Mouse (Mus musculus) limb, embryonic 11.5 days (tissue): Measurements from ENCODE around the gene Rhobtb3. TPM values are rescaled to one million over a fixed set of nuclear protein-coding genes. Genes with fewer than 3 reads are reported as not detected.
"Not testable (repeated sequence)": the region's sequence is repeated elsewhere in the genome, so short reads cannot be mapped to it uniquely, and the experiment has no call there.

Experiments used
- ATAC-seq: fragments of 200-750 bp; cut with Nextera tagmentation; 2 replicates; pipeline ENCODE4 v1.8.0; 2017; ENCODE audit warnings: low read depth; ENCODE audit not compliant: insufficient number of reproducible peaks, low FRiP score, low TSS enrichment
- DNase-seq: peaks from one replicate; pipeline ENCODE4 v3.0.0-alpha.2; 2015; ENCODE audit warnings: low spot score
- H3K27ac ChIP-seq: fragments of 300-500 bp; sonication (generic); replicated peaks from 2 replicates; pipeline ENCODE4 v1.5.1; 2014; ENCODE audit warnings: low read depth, mild to moderate bottlenecking, low read length
- H3K27me3 ChIP-seq: fragments of 300-500 bp; sonication (generic); 2 replicates; pipeline ENCODE4 v1.6.1; 2014; ENCODE audit warnings: mild to moderate bottlenecking, low read length, mixed read lengths; ENCODE audit not compliant: control insufficient read depth, insufficient read depth
- H3K36me3 ChIP-seq: fragments of 300-500 bp; sonication (generic); 2 replicates; pipeline ENCODE4 v1.6.1; 2014; ENCODE audit warnings: mild to moderate bottlenecking, low read length, moderate library complexity, mixed read lengths; ENCODE audit not compliant: control insufficient read depth, insufficient read depth
- H3K4me1 ChIP-seq: fragments of 300-500 bp; sonication (generic); 2 replicates; pipeline ENCODE4 v1.6.1; 2014; ENCODE audit warnings: low read length, mixed read lengths; ENCODE audit not compliant: control insufficient read depth, insufficient read depth
- H3K4me2 ChIP-seq: fragments of 300-500 bp; sonication (generic); 2 replicates; pipeline ENCODE4 v1.6.1; 2014; ENCODE audit warnings: low read depth, mild to moderate bottlenecking, moderate library complexity; ENCODE audit not compliant: severe bottlenecking
- H3K4me3 ChIP-seq: fragments of 300-500 bp; sonication (generic); 2 replicates; pipeline ENCODE4 v1.5.1; 2014; ENCODE audit warnings: low read depth, low read length
- H3K9ac ChIP-seq: fragments of 300-500 bp; sonication (generic); 2 replicates; pipeline ENCODE4 v1.6.1; 2014; ENCODE audit warnings: mild to moderate bottlenecking, low read length
- H3K9me3 ChIP-seq: fragments of 300-500 bp; sonication (generic); 2 replicates; pipeline ENCODE4 v1.6.1; 2016; ENCODE audit warnings: low read length; ENCODE audit not compliant: control insufficient read depth
- whole genome bisulfite sequencing: fragments of 180-500 bp; shearing (Covaris S2); extraction: QIAGEN DNeasy Blood & Tissue Kit; methylation state at CpG from one replicate; pipeline ENCODE4 v1.1.7; 2014; 5-methylcytosine and 5-hydroxymethylcytosine counted together
- polyA plus RNA-seq: library from polyadenylated mRNA; unstranded; fragments of >200 nt; fragmentation: Nextera tagmentation; extraction: Ambion mirVana; gene quantifications from 2 replicates; pipeline ENCODE4 v1.2.1, GENCODE M21; 2014

Rhobtb3 gene
- polyA plus RNA-seq, 1 experiment from 2014 or later, result 84.2 TPM

DNA sequence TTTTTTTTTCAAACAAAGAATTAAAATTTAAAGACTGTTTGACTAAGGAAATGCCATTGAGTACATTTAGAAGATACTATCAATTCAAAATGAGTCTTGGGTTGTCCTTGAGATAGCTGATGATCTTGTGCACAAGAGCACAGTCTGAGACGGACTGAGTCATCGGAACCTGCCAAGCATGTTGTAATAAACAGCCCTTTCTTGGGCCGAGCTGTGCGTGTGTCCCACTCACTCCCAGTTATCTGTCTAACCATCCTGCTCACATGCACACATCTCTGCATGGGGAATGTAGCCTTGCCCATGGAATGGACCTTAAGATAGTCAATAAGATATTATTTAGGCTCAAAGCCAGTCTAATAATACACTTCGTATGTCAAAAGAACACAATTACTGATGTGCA is 4.9 kb downstream of the Rhobtb3 start:
- WGBS, result 95% methylated on average over 5 of the region's 5 CpGs

DNA sequence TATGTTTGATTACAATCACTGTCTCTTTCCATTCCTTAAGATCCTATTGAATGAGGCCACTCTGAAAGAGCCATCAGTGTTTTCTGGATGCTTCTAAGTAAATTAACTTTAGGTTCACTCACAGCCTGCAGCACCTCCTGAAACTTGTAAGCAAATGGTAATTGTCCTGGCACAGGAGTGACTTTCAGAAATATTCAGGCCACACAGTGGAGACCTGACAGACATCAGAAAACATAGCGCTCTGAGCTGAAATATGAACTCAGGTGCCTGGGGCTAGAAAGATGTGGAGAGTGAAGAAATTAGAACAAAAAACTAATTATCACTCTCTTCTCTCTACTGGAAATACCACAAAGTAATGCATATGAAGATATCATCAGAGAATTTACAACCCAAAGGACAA is 10.4 kb downstream of the Rhobtb3 start:
- Histone ChIP-seq H3K4me3 (no peak overlapping the region), H3K4me2 (no peak overlapping the region), H3K4me1 (no peaks in the 10 kb centered on the region), H3K9me3 (no peaks in the 10 kb centered on the region), H3K27me3 (no peaks in the 10 kb centered on the region), H3K9ac (no peak overlapping the region), H3K27ac (no peak overlapping the region), H3K36me3 (peaks cover 9% of the 10 kb centered on the region)
- ATAC-seq (no peak), DNase-seq (peak; percentile 12)
- 91% methylated on average over 1 of the region's 1 CpGs for WGBS

More for the DNA sequence above, 4.9 kb downstream of the Rhobtb3 start:
- ATAC-seq (no peak), DNase-seq (peak; percentile 5)
- Histone ChIP-seq H3K36me3 (peaks cover 5% of the 10 kb centered on the region), H3K4me2 (no peak overlapping the region), H3K9me3 (no peaks in the 10 kb centered on the region), H3K27ac (no peak overlapping the region), H3K4me1 (peaks cover 6% of the 10 kb centered on the region), H3K9ac (no peak overlapping the region), H3K4me3 (no peak overlapping the region), H3K27me3 (no peaks in the 10 kb centered on the region)

DNA sequence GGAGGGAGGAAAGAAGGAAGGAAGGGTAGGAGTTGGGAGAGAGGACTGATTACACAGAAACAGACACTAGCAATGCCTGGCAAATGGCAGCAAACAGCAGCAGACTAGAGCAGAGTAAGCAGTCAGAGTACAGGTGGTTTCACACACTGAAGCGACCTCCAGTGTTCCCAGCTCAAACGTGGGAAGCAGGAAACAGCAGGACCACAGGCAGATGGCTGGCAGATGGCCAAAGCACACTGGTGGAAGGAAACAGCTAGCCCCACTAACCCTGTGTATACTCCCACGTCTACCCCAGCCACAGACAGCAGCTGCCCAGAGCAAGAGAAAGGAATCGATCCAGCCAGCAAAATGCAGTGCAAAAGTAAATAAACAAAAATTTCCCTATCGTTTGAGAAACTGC is 12.7 kb downstream of the Rhobtb3 start:
- Histone ChIP-seq H3K27me3 (no peaks in the 10 kb centered on the region), H3K4me2 (no peak overlapping the region), H3K36me3 (peaks cover 5% of the 10 kb centered on the region; the same call in 1 of the 2 replicates), H3K27ac (no peak overlapping the region), H3K4me1 (no peaks in the 10 kb centered on the region), H3K4me3 (no peak overlapping the region), H3K9ac (no peak overlapping the region), H3K9me3 (no peaks in the 10 kb centered on the region)
- DNase-seq (peak; percentile 58), ATAC-seq (peak; percentile 72; the same call in 1 of the 2 replicates)
- WGBS, result 22% methylated on average over 5 of the region's 5 CpGs

DNA sequence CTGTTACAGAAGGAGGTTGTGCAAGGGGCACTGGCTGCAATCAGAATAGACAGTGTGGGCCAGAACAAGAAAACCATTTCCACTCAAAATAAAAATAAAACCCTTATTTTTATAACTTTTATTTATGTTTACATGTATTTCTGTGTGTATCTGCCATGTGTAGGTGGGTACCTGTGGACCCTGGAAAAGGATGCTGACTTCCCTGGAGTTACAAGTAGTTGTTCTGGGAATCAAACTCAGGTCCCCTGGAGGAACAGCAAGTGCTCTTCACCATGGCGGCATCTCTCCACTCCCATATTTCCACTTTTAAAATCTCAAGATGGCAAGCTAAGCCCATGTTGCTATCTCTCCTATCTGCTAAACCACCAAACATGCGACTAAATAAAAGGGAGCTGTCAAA is 13.1 kb downstream of the Rhobtb3 start:
- Histone ChIP-seq H3K36me3 (peaks cover 5% of the 10 kb centered on the region; the same call in 1 of the 2 replicates), H3K4me1 (no peaks in the 10 kb centered on the region)
- 90% methylated on average over 2 of the region's 2 CpGs for WGBS

DNA sequence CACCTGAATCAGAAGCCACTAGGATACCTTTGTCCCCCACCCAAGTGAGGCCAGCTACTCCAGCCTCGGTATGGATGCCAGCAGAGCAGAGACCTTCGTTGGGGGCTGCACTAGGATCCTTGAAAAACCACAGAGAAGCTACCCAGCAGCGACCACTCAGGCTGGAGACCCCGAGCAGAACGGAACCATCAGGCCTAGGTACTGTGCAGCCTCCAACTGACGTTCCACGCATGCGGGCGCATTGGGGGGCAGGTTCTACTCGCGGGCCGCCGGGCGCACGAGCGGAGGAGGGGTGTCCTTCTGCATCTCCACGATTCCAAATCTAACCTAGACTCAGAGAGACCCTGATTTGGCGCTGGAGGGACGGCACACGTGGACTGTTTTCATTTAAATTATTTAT is 13.7 kb downstream of the Rhobtb3 start:
- H3K27ac ChIP-seq, result no peak overlapping the region
- no peaks in the 10 kb centered on the region for H3K4me1 ChIP-seq
- ATAC-seq, result 0 out of 2 replicates have a peak, but pooled peaks have one; percentile 17
- no peak overlapping the region for H3K4me2 ChIP-seq
- peaks cover 5% of the 10 kb centered on the region; the same call in 1 of the 2 replicates for H3K36me3 ChIP-seq
- H3K4me3 ChIP-seq, result no peak overlapping the region
- DNase-seq, result no peak
- H3K9ac ChIP-seq, result no peak overlapping the region
- H3K27me3 ChIP-seq, result no peaks in the 10 kb centered on the region
- 94% methylated on average over 20 of the region's 20 CpGs for WGBS
- H3K9me3 ChIP-seq, result no peaks in the 10 kb centered on the region

More for the DNA sequence above, 13.1 kb downstream of the Rhobtb3 start:
- no peak for ATAC-seq
- H3K4me3 ChIP-seq, result no peak overlapping the region
- no peaks in the 10 kb centered on the region for H3K9me3 ChIP-seq
- no peak overlapping the region for H3K4me2 ChIP-seq
- no peak overlapping the region for H3K27ac ChIP-seq
- DNase-seq, result no peak
- no peak overlapping the region for H3K9ac ChIP-seq
- no peaks in the 10 kb centered on the region for H3K27me3 ChIP-seq

DNA sequence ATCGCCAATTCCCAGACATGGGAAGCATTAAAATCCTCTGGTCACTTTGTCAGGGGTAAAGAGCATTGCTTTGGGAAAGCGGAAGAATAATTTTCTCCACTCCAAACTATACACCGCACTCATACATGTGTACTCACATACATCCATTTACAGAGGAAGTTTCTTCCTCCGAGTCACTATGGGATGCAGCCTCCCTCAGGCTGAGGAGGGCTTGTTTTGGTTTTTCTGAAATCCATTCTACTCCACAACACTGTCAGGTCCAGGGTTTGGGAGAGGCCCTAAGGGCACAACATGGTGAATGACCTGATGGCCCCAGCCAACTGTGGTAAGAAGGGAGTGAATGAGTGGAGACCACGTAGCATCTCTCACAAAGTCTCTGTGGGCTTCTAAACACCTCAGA is 14.7 kb downstream of the Rhobtb3 start:
- not testable (repeated sequence) for ATAC-seq, H3K9ac ChIP-seq, H3K9me3 ChIP-seq, DNase-seq, H3K4me2 ChIP-seq, H3K36me3 ChIP-seq, H3K4me1 ChIP-seq, H3K27me3 ChIP-seq, H3K4me3 ChIP-seq, H3K27ac ChIP-seq
- WGBS, result 96% methylated on average over 5 of the region's 5 CpGs

DNA sequence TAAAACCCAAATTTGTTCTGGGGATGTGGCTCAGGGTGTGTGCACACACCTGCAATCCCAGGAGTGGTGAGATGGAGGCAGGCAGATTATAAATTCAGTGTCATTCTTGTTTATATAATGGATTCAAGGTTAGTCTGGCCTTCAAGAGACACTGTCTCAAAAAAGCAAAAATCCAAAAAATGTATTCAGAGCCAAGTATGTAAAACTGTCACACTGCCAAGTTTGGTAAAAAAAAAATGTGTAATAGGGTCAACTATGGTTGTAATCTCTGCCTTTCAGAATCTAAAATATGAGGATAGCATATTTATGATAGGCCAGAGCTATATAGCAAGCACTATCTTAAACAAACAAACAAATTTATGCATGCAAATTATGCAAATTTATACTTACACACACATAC is 15.8 kb downstream of the Rhobtb3 start:
- no peak for DNase-seq
- H3K4me3 ChIP-seq, result no peak overlapping the region
- peaks cover 5% of the 10 kb centered on the region; the same call in 1 of the 2 replicates for H3K36me3 ChIP-seq
- H3K4me2 ChIP-seq, result no peak overlapping the region
- ATAC-seq, result no peak
- H3K4me1 ChIP-seq, result no peaks in the 10 kb centered on the region
- no peak overlapping the region for H3K27ac ChIP-seq
- no peaks in the 10 kb centered on the region for H3K27me3 ChIP-seq
- H3K9me3 ChIP-seq, result no peaks in the 10 kb centered on the region
- no peak overlapping the region for H3K9ac ChIP-seq

DNA sequence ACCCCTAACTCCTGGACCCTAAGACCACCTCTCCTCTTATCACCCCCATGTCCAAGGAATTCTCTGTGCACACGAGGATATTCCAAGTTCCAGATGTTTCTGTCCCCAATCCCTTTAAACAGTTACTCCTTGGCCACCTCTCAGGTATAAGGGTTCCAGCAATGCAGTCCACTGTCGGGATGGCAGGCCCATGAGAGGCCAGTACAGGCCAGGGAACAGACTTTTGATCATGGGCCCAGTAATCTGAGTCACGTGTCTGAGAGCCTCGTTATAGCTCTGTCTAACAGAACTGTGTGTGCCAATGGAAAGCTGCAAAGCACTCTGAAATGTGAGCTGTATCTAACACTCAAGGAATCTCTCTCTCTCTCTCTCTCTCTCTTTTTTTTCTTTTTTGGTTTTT is 29.6 kb downstream of the Rhobtb3 start:
- H3K36me3 ChIP-seq, result peaks cover 9% of the 10 kb centered on the region

DNA sequence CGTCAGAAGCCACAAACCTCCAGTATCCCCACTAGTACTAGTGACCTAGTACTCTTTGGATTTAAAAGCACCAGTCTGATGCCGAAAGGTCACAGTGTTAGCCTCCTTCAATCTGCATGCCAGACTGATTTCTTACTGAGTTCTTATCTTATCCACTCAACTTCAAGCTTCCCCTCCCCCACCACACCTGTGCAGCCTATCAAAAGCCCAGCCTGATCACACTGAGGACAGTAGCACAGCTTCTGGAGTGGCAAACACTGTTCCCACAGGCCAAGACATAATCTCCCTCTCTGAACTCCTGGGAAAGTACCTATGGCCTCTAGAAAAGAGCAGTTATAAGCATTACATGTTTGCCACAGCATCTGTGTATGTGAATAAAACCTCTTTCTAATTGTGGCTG is 35.5 kb downstream of the Rhobtb3 start:
- ATAC-seq (no peak), DNase-seq (no peak)
- H3K36me3 ChIP-seq, result peaks cover 6% of the 10 kb centered on the region
- H3K4me3 ChIP-seq, result no peak overlapping the region
- H3K27ac ChIP-seq, result no peak overlapping the region
- H3K4me1 ChIP-seq, result no peaks in the 10 kb centered on the region
- WGBS, result 68% methylated on average over 2 of the region's 2 CpGs
- no peak overlapping the region for H3K9ac ChIP-seq
- H3K9me3 ChIP-seq, result no peaks in the 10 kb centered on the region
- no peaks in the 10 kb centered on the region for H3K27me3 ChIP-seq
- no peak overlapping the region for H3K4me2 ChIP-seq

More for the DNA sequence above, 29.6 kb downstream of the Rhobtb3 start:
- no peaks in the 10 kb centered on the region for H3K4me1 ChIP-seq
- H3K4me3 ChIP-seq, result no peak overlapping the region
- no peak for DNase-seq
- H3K9me3 ChIP-seq, result no peaks in the 10 kb centered on the region
- ATAC-seq, result no peak
- no peak overlapping the region for H3K4me2 ChIP-seq
- H3K9ac ChIP-seq, result no peak overlapping the region
- no peak overlapping the region for H3K27ac ChIP-seq
- 64% methylated on average over 4 of the region's 4 CpGs for WGBS
- no peaks in the 10 kb centered on the region for H3K27me3 ChIP-seq
